Mouse (Mus musculus): ENCODE measurements at regions not wholly inside any gene's neighbourhood (a gene's known extent, or its start where the extent isn't known, plus 50 kb on each side); places are given as distances from the start of the nearest gene placed in this dataset.

DNA sequence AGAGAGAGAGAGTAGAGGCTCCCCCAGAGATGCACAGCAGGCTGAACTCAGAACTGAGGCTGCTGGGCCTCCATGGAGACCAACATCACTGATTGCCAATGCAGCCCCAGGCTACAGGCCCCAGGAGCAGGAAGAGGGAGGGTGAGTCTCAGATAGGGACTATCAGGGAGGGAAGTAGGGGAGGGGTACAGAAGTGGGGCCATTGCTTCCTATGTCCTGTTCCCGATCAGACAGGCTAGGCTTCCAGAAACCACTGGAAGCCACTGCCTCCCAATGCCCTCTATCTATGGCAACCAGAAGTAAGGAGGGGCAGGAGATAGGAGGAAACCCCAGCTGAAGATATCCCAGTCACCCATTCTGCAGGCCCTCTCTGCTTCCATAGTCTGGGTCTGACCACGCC, 97.2 kb upstream of the Wnt4 start:
- TF ChIP-seq CTCF (IDR thresholded peaks at IDR 0.05; ENCODE audit: control insufficient read depth, insufficient read depth, insufficient replicate concordance, low read depth, low read length) (no peak), POLR2A (IDR thresholded peaks at IDR 0.05; ENCODE audit: control insufficient read depth, low read depth, low read length) (no peak)

All from testis, adult 2 months (tissue).